Mouse (Mus musculus) lung, postnatal 36 days (tissue): ENCODE results near the gene 2410002F23Rik.
A peak's percentile ranks its signal among the peaks of the same experiment; 100 is the strongest.
"Not testable (repeated sequence)": the region's sequence is repeated elsewhere in the genome, so short reads cannot be mapped to it uniquely, and the experiment has no call there.

Source experiments
- DNase-seq: peaks from one replicate; pipeline ENCODE4 v3.0.0; 2022; ENCODE audit warnings: mixed read lengths

The 2410002F23Rik gene

GRCm38 (mm10) chr7:44262791-44263643, 16.5 kb downstream of the 2410002F23Rik start:
- DNase-seq: peak; percentile 98

GRCm38 (mm10) chr7:44268117-44268516, 21.6 kb downstream of the 2410002F23Rik start:
- no peak for DNase-seq

GRCm38 (mm10) chr7:44269397-44269796, 22.9 kb downstream of the 2410002F23Rik start:
- no peak for DNase-seq

GRCm38 (mm10) chr7:44271309-44271708, 24.8 kb downstream of the 2410002F23Rik start:
- peak; percentile 12 for DNase-seq

- no peak for DNase-seq
These were observed 26.0 kb downstream of the 2410002F23Rik start for GRCm38 (mm10) chr7:44272546-44272945.

GRCm38 (mm10) chr7:44273446-44273845, 26.9 kb downstream of the 2410002F23Rik start:
- DNase-seq: no peak

GRCm38 (mm10) chr7:44274096-44274495, 27.6 kb downstream of the 2410002F23Rik start:
- DNase-seq: no peak

GRCm38 (mm10) chr7:44275546-44275945, 29.0 kb downstream of the 2410002F23Rik start:
- no peak for DNase-seq

- no peak for DNase-seq
These were observed 30.1 kb downstream of the 2410002F23Rik start for GRCm38 (mm10) chr7:44276461-44277249.

GRCm38 (mm10) chr7:44277250-44277622, 30.7 kb downstream of the 2410002F23Rik start:
- DNase-seq: peak; percentile 56

- peak; percentile 12 for DNase-seq
These were observed 34.4 kb downstream of the 2410002F23Rik start for GRCm38 (mm10) chr7:44280959-44281358.

- no peak for DNase-seq
These were observed 35.1 kb downstream of the 2410002F23Rik start for GRCm38 (mm10) chr7:44281586-44281985.

GRCm38 (mm10) chr7:44287760-44288159, 41.2 kb downstream of the 2410002F23Rik start:
- peak; percentile 35 for DNase-seq

GRCm38 (mm10) chr7:44290986-44291385, 44.5 kb downstream of the 2410002F23Rik start:
- DNase-seq: no peak

- no peak for DNase-seq
These were observed 44.9 kb downstream of the 2410002F23Rik start for GRCm38 (mm10) chr7:44291418-44291817.

- not testable (repeated sequence) for DNase-seq
These were observed 51.0 kb downstream of the 2410002F23Rik start for GRCm38 (mm10) chr7:44297501-44297900.
